Comparison of ENCODE assay signal across 18 mouse cellular contexts in genomic region chr5:77163597-77163996, GRCm38 (mm10). TPM values are rescaled to one million over a fixed set of nuclear protein-coding genes. Genes with fewer than 3 reads are reported as not detected.
"Had no signal": no experiment of that assay in that cellular context is flagged by ENCODE, and none has a peak within 500 bp of the region (broad histone marks: within the 10 kb centered on the region; RNA-seq: fewer than 3 reads in every experiment).

No protein-coding gene starts in this region.

- H3K4me2 ChIP-seq: liver, embryonic 13.5 days; liver, embryonic 15.5 days; lung, embryonic 14.5 days; midbrain, embryonic 11.5 days; midbrain, embryonic 13.5 days; midbrain, embryonic 15.5 days; neural tube, embryonic 12.5 days; stomach, embryonic 15.5 days had no signal

- H3K27ac ChIP-seq: liver, embryonic 13.5 days; liver, embryonic 15.5 days; macrophage; midbrain, embryonic 13.5 days; midbrain, embryonic 15.5 days; neural tube, embryonic 12.5 days; stomach, embryonic 15.5 days had no signal

- ATAC-seq: liver, postnatal 0 days; midbrain, embryonic 13.5 days; midbrain, embryonic 15.5 days had no signal

- H3K9me3 ChIP-seq: liver, embryonic 13.5 days; liver, embryonic 15.5 days; midbrain, embryonic 13.5 days; midbrain, embryonic 15.5 days; neural tube, embryonic 12.5 days; stomach, embryonic 15.5 days had no signal

- H3K27me3 ChIP-seq: liver, embryonic 13.5 days; liver, embryonic 15.5 days; midbrain, embryonic 15.5 days; neural tube, embryonic 12.5 days; stomach, embryonic 15.5 days had no signal

- H3K4me3 ChIP-seq: liver, embryonic 13.5 days; liver, embryonic 15.5 days; megakaryocyte, embryonic 14.5 days; midbrain, embryonic 13.5 days; midbrain, embryonic 15.5 days; neural tube, embryonic 12.5 days; stomach, embryonic 15.5 days had no signal

- DNase-seq: liver, embryonic 13.5 days; liver, postnatal 0 days; lung, embryonic 14.5 days; right cerebral cortex, postnatal 14 days; thymus, adult 18-20 months; thymus, postnatal 14 days; thymus, postnatal 36 days had no signal

- H3K4me1 ChIP-seq: liver, embryonic 13.5 days; liver, embryonic 15.5 days; midbrain, embryonic 13.5 days; midbrain, embryonic 15.5 days; neural tube, embryonic 12.5 days had no signal

- H3K9ac ChIP-seq: liver, embryonic 13.5 days; liver, embryonic 15.5 days; liver, postnatal 0 days; lung, embryonic 14.5 days; midbrain, embryonic 13.5 days; midbrain, embryonic 15.5 days; neural tube, embryonic 12.5 days; stomach, embryonic 15.5 days had no signal

- H3K36me3 ChIP-seq: liver, embryonic 13.5 days; liver, embryonic 15.5 days; midbrain, embryonic 13.5 days; midbrain, embryonic 15.5 days; neural tube, embryonic 12.5 days; stomach, embryonic 15.5 days had no signal

RNA-seq across cellular contexts. Expression of gene Spink2, which starts 47.7 kb away (rescaled TPM):
- total RNA-seq: midbrain, postnatal 0 days; monocyte, adult 5-6 weeks; neutrophil, adult 5-6 weeks had no signal
- polyA plus RNA-seq: liver, postnatal 0 days; macrophage had no signal
